Mouse (Mus musculus) lung, embryonic 16.5 days (tissue): Measurements from ENCODE around the gene BB287469. TPM values are rescaled to one million over a fixed set of nuclear protein-coding genes. Genes with fewer than 3 reads are reported as not detected.
"Not testable (repeated sequence)": the region's sequence is repeated elsewhere in the genome, so short reads cannot be mapped to it uniquely, and the experiment has no call there.

Experiments
- ATAC-seq: fragments of 200-750 bp; cut with Nextera tagmentation; 2 replicates; pipeline ENCODE4 v1.8.0; 2017; ENCODE audit warnings: low read depth, mild to moderate bottlenecking, moderate library complexity
- H3K27ac ChIP-seq: fragments of 300-500 bp; sonication (generic); 2 replicates; pipeline ENCODE4 v1.5.1; 2014; ENCODE audit warnings: mild to moderate bottlenecking, control low read depth, low read length
- H3K27me3 ChIP-seq: fragments of 300-500 bp; sonication (generic); 2 replicates; pipeline ENCODE4 v1.6.1; 2014; ENCODE audit warnings: low read depth, low read length, mixed read lengths; ENCODE audit not compliant: control insufficient read depth, insufficient read depth
- H3K36me3 ChIP-seq: fragments of 300-500 bp; sonication (generic); 2 replicates; pipeline ENCODE4 v1.6.1; 2014; ENCODE audit warnings: low read length; ENCODE audit not compliant: control insufficient read depth, insufficient read depth
- H3K4me1 ChIP-seq: fragments of 300-500 bp; sonication (generic); replicated peaks from 2 replicates; pipeline ENCODE4 v1.6.1; 2014; ENCODE audit warnings: low read length, mixed read lengths; ENCODE audit not compliant: control insufficient read depth, insufficient read depth
- H3K4me2 ChIP-seq: fragments of 300-500 bp; sonication (generic); 2 replicates; pipeline ENCODE4 v1.6.1; 2014; ENCODE audit warnings: low read depth, low read length, control low read depth
- H3K4me3 ChIP-seq: fragments of 300-500 bp; sonication (generic); 2 replicates; pipeline ENCODE4 v1.5.1; 2014; ENCODE audit warnings: mild to moderate bottlenecking, low read length, control low read depth
- H3K9ac ChIP-seq: fragments of 300-500 bp; sonication (generic); 2 replicates; pipeline ENCODE4 v1.6.1; 2014; ENCODE audit warnings: low read length, control low read depth
- H3K9me3 ChIP-seq: fragments of 300-500 bp; sonication (generic); 2 replicates; pipeline ENCODE4 v1.6.1; 2016; ENCODE audit warnings: low read length; ENCODE audit not compliant: control insufficient read depth
- WGBS: fragments of 180-500 bp; shearing (Covaris S2); extraction: QIAGEN DNeasy Blood & Tissue Kit; methylation state at CpG from one replicate; pipeline ENCODE4 v1.1.7; 2014; 5-methylcytosine and 5-hydroxymethylcytosine counted together
- polyA plus RNA-seq: library from polyadenylated mRNA; unstranded; fragments of >200 nt; fragmentation: Nextera tagmentation; extraction: Ambion mirVana; gene quantifications from 2 replicates; pipeline ENCODE4 v1.2.1, GENCODE M21; 2015

BB287469 gene
- not detected in 2 replicates for polyA plus RNA-seq

- not testable (repeated sequence) for H3K4me2 ChIP-seq, H3K9ac ChIP-seq, ATAC-seq, H3K36me3 ChIP-seq, H3K9me3 ChIP-seq, H3K4me3 ChIP-seq, H3K27ac ChIP-seq, H3K27me3 ChIP-seq, H3K4me1 ChIP-seq
- WGBS: 83% methylated on average over 4 of the region's 6 CpGs
Observed at GRCm38 (mm10) chr12:87816277-87816676, at the start of gene BB287469. BB287469 (plus strand) TSS chr12:87816577.

GRCm38 (mm10) chr12:87775655-87776054, 40.7 kb upstream of the BB287469 start, which contains the start of gene Gm21319:
Gm21319 (minus strand) TSS chr12:87775755.
- H3K9me3 ChIP-seq, H3K27ac ChIP-seq, H3K9ac ChIP-seq, H3K4me2 ChIP-seq, H3K4me3 ChIP-seq, H3K27me3 ChIP-seq, H3K36me3 ChIP-seq, ATAC-seq, H3K4me1 ChIP-seq: not testable (repeated sequence)
- 84% methylated on average over 4 of the region's 4 CpGs for WGBS

DNA sequence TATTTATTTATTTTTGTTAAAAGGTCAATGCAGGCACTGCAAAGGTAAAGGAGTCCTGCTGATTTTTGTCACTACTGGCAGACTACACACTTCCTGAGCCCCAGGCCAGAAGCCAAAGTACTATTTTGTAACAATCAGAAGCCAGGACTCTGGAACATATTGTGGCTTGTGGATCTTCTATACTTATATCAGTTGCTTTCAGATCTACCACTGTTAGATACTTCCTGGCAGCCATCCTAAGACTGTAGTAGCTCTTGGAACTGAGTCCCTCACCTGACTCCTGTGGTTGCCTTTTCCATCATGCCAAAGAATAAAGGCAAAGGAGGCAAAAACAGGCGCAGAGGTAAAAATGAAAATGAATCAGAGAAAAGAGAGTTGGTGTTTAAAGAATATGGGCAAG, 21.2 kb upstream of the BB287469 start, which contains the start of gene Gm21936:
Gene Gm21936 (plus strand): TSS at position 301 of the 400 bp plus-strand sequence.
- H3K4me2 ChIP-seq, H3K4me3 ChIP-seq, H3K27ac ChIP-seq, ATAC-seq, H3K9me3 ChIP-seq, H3K9ac ChIP-seq, H3K36me3 ChIP-seq, H3K4me1 ChIP-seq, H3K27me3 ChIP-seq: not testable (repeated sequence)
- 82% methylated on average over 1 of the region's 1 CpGs for WGBS

DNA sequence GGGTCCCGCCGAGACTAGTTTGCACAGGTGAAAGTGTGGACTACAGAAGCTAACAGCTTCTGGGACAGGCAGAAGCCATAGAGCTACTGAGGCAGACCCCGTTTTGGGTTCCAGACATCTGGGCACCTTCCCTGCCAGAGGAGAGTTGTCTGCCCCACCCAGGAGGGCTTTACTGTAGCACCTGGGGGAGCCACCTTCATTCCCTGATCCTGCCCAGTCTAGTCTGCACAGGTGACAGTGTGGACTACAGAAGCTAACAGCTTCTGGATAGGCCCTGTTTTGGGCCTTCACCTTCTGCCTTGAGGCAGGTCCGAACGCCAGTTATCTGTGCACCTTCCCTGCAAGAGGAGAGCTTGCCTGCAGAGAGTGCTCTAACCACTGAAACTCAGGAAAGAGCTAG, 18.4 kb upstream of the BB287469 start:
- H3K9ac ChIP-seq, ATAC-seq, H3K27me3 ChIP-seq, H3K4me3 ChIP-seq, H3K27ac ChIP-seq, H3K4me1 ChIP-seq, H3K4me2 ChIP-seq, H3K9me3 ChIP-seq, H3K36me3 ChIP-seq: not testable (repeated sequence)
- WGBS: 82% methylated on average over 5 of the region's 5 CpGs

DNA sequence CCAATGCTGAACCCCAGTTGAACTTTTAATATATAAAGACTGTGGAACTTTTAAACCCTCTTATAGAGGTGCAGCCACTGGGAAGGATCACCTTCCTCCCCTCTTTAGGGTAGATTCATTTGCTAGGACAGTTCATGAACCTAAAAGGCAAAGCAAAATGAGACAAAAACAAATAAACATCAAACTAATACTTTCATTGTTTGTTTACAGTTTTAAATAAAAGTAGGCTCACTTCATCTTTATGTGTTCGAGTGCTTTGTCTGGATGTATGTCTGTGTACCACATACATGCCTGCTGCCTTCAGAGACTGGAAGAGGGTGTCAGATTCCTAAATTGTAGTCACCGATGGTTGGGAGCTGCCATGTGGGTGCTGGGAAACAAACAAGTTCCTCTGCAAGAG, 25.9 kb downstream of the BB287469 start, which contains the start of gene Gm2001:
Gene Gm2001 (minus strand): TSS at position 101 of the 400 bp plus-strand sequence.
- not testable (repeated sequence) for H3K27ac ChIP-seq, H3K36me3 ChIP-seq, H3K4me2 ChIP-seq, H3K9ac ChIP-seq, ATAC-seq, H3K9me3 ChIP-seq, H3K27me3 ChIP-seq, H3K4me3 ChIP-seq, H3K4me1 ChIP-seq
- WGBS: 69% methylated on average over 1 of the region's 2 CpGs

- not testable (repeated sequence) for H3K27ac ChIP-seq, H3K4me2 ChIP-seq, H3K4me1 ChIP-seq, H3K9ac ChIP-seq, H3K9me3 ChIP-seq, H3K36me3 ChIP-seq, ATAC-seq, H3K4me3 ChIP-seq, H3K27me3 ChIP-seq
- WGBS: no CpG with 5 or more reads among the region's 2 CpGs
Observed at GRCm38 (mm10) chr12:87850657-87851056, 34.3 kb downstream of the BB287469 start.

DNA sequence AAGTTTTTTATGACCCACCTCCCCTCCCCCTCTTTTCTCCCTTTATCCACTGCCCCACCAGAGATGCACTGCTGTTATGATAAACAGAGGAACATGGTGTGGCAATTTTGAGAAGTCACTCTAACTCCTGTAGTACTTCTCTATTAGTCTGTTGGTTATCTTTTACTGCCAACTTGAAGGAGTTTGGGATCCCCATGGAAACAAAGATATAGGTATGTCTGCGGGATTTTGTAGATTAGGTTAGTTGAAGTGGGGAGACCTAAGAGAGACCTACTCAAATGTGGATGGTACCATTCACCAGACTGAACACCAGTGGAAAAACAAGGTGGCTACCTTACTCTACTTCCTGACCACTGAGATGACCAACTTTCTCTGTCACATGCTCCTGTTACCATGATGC, 39.7 kb downstream of the BB287469 start:
- H3K9ac ChIP-seq, ATAC-seq, H3K4me3 ChIP-seq, H3K36me3 ChIP-seq, H3K27ac ChIP-seq, H3K9me3 ChIP-seq, H3K27me3 ChIP-seq, H3K4me2 ChIP-seq, H3K4me1 ChIP-seq: not testable (repeated sequence)
- WGBS: 78% methylated on average over 1 of the region's 1 CpGs

- not testable (repeated sequence) for H3K9ac ChIP-seq, H3K4me3 ChIP-seq, H3K36me3 ChIP-seq, H3K27me3 ChIP-seq, ATAC-seq, H3K4me2 ChIP-seq, H3K9me3 ChIP-seq, H3K4me1 ChIP-seq, H3K27ac ChIP-seq
- 79% methylated on average over 23 of the region's 23 CpGs for WGBS
Observed at GRCm38 (mm10) chr12:87861740-87862692, 45.6 kb downstream of the BB287469 start.

GRCm38 (mm10) chr12:87863638-87864037, 47.3 kb downstream of the BB287469 start:
- H3K27ac ChIP-seq, H3K36me3 ChIP-seq, H3K4me2 ChIP-seq, H3K9me3 ChIP-seq, ATAC-seq, H3K9ac ChIP-seq, H3K4me1 ChIP-seq, H3K4me3 ChIP-seq, H3K27me3 ChIP-seq: not testable (repeated sequence)
- 95% methylated on average over 8 of the region's 11 CpGs for WGBS
